Mouse (Mus musculus) left cerebral cortex, adult 2 months (tissue): ENCODE data around the gene Zfp541. TPM values are rescaled to one million over a fixed set of nuclear protein-coding genes. Genes with fewer than 3 reads are reported as not detected.

Experiments used
- DNase-seq, 2 experiments: peaks; one replicate each; pipeline ENCODE4 v3.0.0; 2021 to 2022; ENCODE audit warnings: low spot score in 2 of 2, mixed read lengths in 1 of 2; ENCODE audit errors: extremely low spot score in 1 of 2
- H3K27ac ChIP-seq: fragments of 200-600 bp; 2 replicates; pipeline ENCODE4 v1.8.1; 2022
- H3K4me3 ChIP-seq: fragments of 200-600 bp; 2 replicates; pipeline ENCODE4 v1.8.1; 2022
- CTCF ChIP-seq: fragments of 200-600 bp; IDR thresholded peaks from 2 replicates; pipeline ENCODE4 v1.8.1; 2022; ENCODE audit warnings: antibody characterized with exemption, mild to moderate bottlenecking, moderate library complexity
- intact Hi-C: fragments of 180-260 bp; cut with DNase I; formaldehyde crosslinking; loops from one replicate; pipeline ENCODE4 v1.15.1; 2025
- total RNA-seq, 2 experiments: library from RNA; stranded (reverse); gene quantifications; 2 replicates each; pipeline ENCODE4 v1.2.3; 2021

Gene Zfp541
- total RNA-seq, 2 experiments from 2014 or later: 0.77 to 0.97 TPM

- H3K27ac ChIP-seq: no peak overlapping the region
- intact Hi-C loops: no loop called here
- no peak overlapping the region for H3K4me3 ChIP-seq
- DNase-seq: no peak
- TF ChIP-seq CTCF: no peak
Observed at GRCm38 (mm10) chr7:16031072-16031471, 30.5 kb upstream of the Zfp541 start.

- TF ChIP-seq CTCF: no peak
- H3K4me3 ChIP-seq: no peak overlapping the region
- intact Hi-C loops: no loop called here
- no peak overlapping the region for H3K27ac ChIP-seq
- no peak for DNase-seq
Observed at GRCm38 (mm10) chr7:16033059-16033458, 28.6 kb upstream of the Zfp541 start.

GRCm38 (mm10) chr7:16033580-16034461 lies 27.8 kb upstream of the Zfp541 start:
- no peak overlapping the region for H3K27ac ChIP-seq
- H3K4me3 ChIP-seq: no peak overlapping the region
- intact Hi-C loops: no loop called here
- TF ChIP-seq CTCF: no peak
- DNase-seq: no peak

- H3K4me3 ChIP-seq: no peak overlapping the region
- DNase-seq: no peak
- intact Hi-C loops: no loop called here
- no peak overlapping the region for H3K27ac ChIP-seq
- TF ChIP-seq CTCF: no peak
Observed at GRCm38 (mm10) chr7:16036972-16037371, 24.6 kb upstream of the Zfp541 start.

GRCm38 (mm10) chr7:16039363-16039762 lies 22.3 kb upstream of the Zfp541 start:
- H3K27ac ChIP-seq: no peak overlapping the region
- no peak for DNase-seq
- TF ChIP-seq CTCF: no peak
- no peak overlapping the region for H3K4me3 ChIP-seq
- intact Hi-C loops: no loop called here

GRCm38 (mm10) chr7:16041208-16041607 lies 20.4 kb upstream of the Zfp541 start:
- no peak overlapping the region for H3K4me3 ChIP-seq
- TF ChIP-seq CTCF: no peak
- intact Hi-C loops: loop anchor here (10.0 kb wide), 1 partner anchor 974 kb away; no protein-coding TSS in a partner anchor
- DNase-seq: no peak
- H3K27ac ChIP-seq: no peak overlapping the region

- intact Hi-C loops: loop anchor here (10.0 kb wide), 1 partner anchor 972 kb away; no protein-coding TSS in a partner anchor
- no peak overlapping the region for H3K27ac ChIP-seq
- DNase-seq: no peak
- no peak overlapping the region for H3K4me3 ChIP-seq
- no peak for TF ChIP-seq CTCF
Observed at GRCm38 (mm10) chr7:16042850-16043775, 18.5 kb upstream of the Zfp541 start.

- Histone ChIP-seq H3K4me3 (no peak overlapping the region), H3K27ac (no peak overlapping the region)
- intact Hi-C loops: loop anchor here (10.0 kb wide), 1 partner anchor 971 kb away; no protein-coding TSS in a partner anchor
- TF ChIP-seq CTCF: no peak
- DNase-seq: no peak
Observed at GRCm38 (mm10) chr7:16043861-16044435, 17.7 kb upstream of the Zfp541 start.

- intact Hi-C loops: loop anchor here (10.0 kb wide), 1 partner anchor 970 kb away; no protein-coding TSS in a partner anchor
- Histone ChIP-seq H3K27ac (no peak overlapping the region), H3K4me3 (no peak overlapping the region)
- no peak for DNase-seq
- no peak for TF ChIP-seq CTCF
Observed at GRCm38 (mm10) chr7:16044531-16044930, 17.1 kb upstream of the Zfp541 start.

GRCm38 (mm10) chr7:16045538-16045937 lies 16.1 kb upstream of the Zfp541 start:
- peak overlapping the region; percentile 98 for H3K27ac ChIP-seq
- H3K4me3 ChIP-seq: no peak overlapping the region
- intact Hi-C loops: loop anchor here (10.0 kb wide), 1 partner anchor 969 kb away; no protein-coding TSS in a partner anchor
- DNase-seq: no peak
- no peak for TF ChIP-seq CTCF

GRCm38 (mm10) chr7:16046101-16046480 lies 15.5 kb upstream of the Zfp541 start:
- intact Hi-C loops: loop anchor here (2.0 to 10.0 kb wide), 2 partner anchors 17 to 969 kb away; no protein-coding TSS in a partner anchor
- DNase-seq: no peak
- no peak for TF ChIP-seq CTCF

More at GRCm38 (mm10) chr7:16046101-16046480, 15.5 kb upstream of the Zfp541 start:
- Histone ChIP-seq H3K27ac (peak overlapping the region; percentile 98), H3K4me3 (peak overlapping the region; percentile 91)
